In genomic region chr13:32611551-32612295, GRCm38 (mm10) we compare ENCODE assay signal across 9 mouse cellular contexts.
DNase-seq lines count a peak whose midpoint lies in the region; ATAC-seq and TF ChIP-seq lines count a peak whose summit lies in the region.
"Had no signal": no experiment of that assay in that cellular context is flagged by ENCODE, and none has a peak within 500 bp of the region (broad histone marks: within the 10 kb centered on the region; RNA-seq: fewer than 3 reads in every experiment).

No protein-coding gene starts in this region.

- ATAC-seq in kidney, postnatal 0 days (replicated peaks; ENCODE audit: low FRiP score, low read depth) = peak; percentile 88
- peak; percentile 92 for ATAC-seq in CD4-positive, CD25-positive, alpha-beta regulatory T cell, adult 4 months

- TF ChIP-seq CTCF in kidney, postnatal 0 days (IDR thresholded peaks at IDR 0.05; ENCODE audit: low read depth) = peak; percentile 26; the same call in 1 of the 2 replicates

- no peak for TF ChIP-seq POLR2A in myocyte (IDR thresholded peaks at IDR 0.05; ENCODE audit: insufficient read length, low read depth)

- H3K79me2 ChIP-seq in myocyte (ENCODE audit: control insufficient read depth, insufficient read depth) = no peaks in the 10 kb centered on the region

- H3K36me3 ChIP-seq in kidney, postnatal 0 days (ENCODE audit: insufficient read depth, low read length) = no peaks in the 10 kb centered on the region
- no peaks in the 10 kb centered on the region for H3K36me3 ChIP-seq in embryonic facial prominence, embryonic 10.5 days (replicated peaks)
- H3K36me3 ChIP-seq in myocyte (ENCODE audit: control insufficient read depth, insufficient read depth) = no peaks in the 10 kb centered on the region

- no peak overlapping the region for H3ac ChIP-seq in myocyte (ENCODE audit: control insufficient read depth, insufficient read length)

- 0 out of 2 replicates have a peak, but pooled peaks cover 5% of the 10 kb centered on the region for H3K4me1 ChIP-seq in kidney, postnatal 0 days (replicated peaks; ENCODE audit: insufficient read depth, low read length)
- H3K4me1 ChIP-seq in embryonic facial prominence, embryonic 10.5 days = peaks cover 66% of the 10 kb centered on the region

- no peaks in the 10 kb centered on the region for H3K27me3 ChIP-seq in kidney, postnatal 0 days (ENCODE audit: insufficient read depth, low read length)
- H3K27me3 ChIP-seq in embryonic facial prominence, embryonic 10.5 days (replicated peaks; ENCODE audit: low read depth, poor library complexity, severe bottlenecking) = peaks cover 9% of the 10 kb centered on the region; the same call in 1 of the 2 replicates
- H3K27me3 ChIP-seq in myocyte (ENCODE audit: control insufficient read depth, insufficient read depth, insufficient read length) = no peaks in the 10 kb centered on the region

- H3K9me3 ChIP-seq in kidney, postnatal 0 days (replicated peaks; ENCODE audit: low read length) = no peaks in the 10 kb centered on the region
- H3K9me3 ChIP-seq in embryonic facial prominence, embryonic 10.5 days = no peaks in the 10 kb centered on the region

- WGBS in kidney, postnatal 0 days = 18% methylated on average over 13 of the region's 13 CpGs
- WGBS in embryonic facial prominence, embryonic 10.5 days = 36% methylated on average over 13 of the region's 13 CpGs

- H3K4me3 ChIP-seq in kidney, postnatal 0 days (replicated peaks; ENCODE audit: low read depth, low read length) = no peak overlapping the region
- peak overlapping the region; percentile 16; the same call in 1 of the 2 replicates for H3K4me3 ChIP-seq in embryonic facial prominence, embryonic 10.5 days
- H3K4me3 ChIP-seq in myocyte = no peak overlapping the region
- H3K4me3 ChIP-seq: layer of hippocampus, adult 2 months had no signal

- H3K4me2 ChIP-seq in kidney, postnatal 0 days (ENCODE audit: low read length) = peak overlapping the region; percentile 21; the same call in 1 of the 2 replicates
- peak overlapping the region; percentile 72 for H3K4me2 ChIP-seq in myocyte (ENCODE audit: low read depth)

- H3K9ac ChIP-seq in kidney, postnatal 0 days (ENCODE audit: low read depth, low read length) = no peak overlapping the region

- no peak overlapping the region for H3K27ac ChIP-seq in kidney, postnatal 0 days
- H3K27ac ChIP-seq in embryonic facial prominence, embryonic 10.5 days (replicated peaks) = 0 out of 2 replicates have a peak overlapping the region, but pooled peaks have one; percentile 7
- H3K27ac ChIP-seq: layer of hippocampus, adult 2 months had no signal

- peak; percentile 85 for DNase-seq in kidney, postnatal 0 days (ENCODE audit: low spot score)
- DNase-seq in kidney, adult 8-10 months = no peak
- DNase-seq in embryonic facial prominence, embryonic 10.5 days (ENCODE audit: low spot score) = peak; percentile 82
- no peak for DNase-seq in testis, postnatal 14 days (ENCODE audit: low spot score)
- no peak for DNase-seq in layer of hippocampus, postnatal 25 days (ENCODE audit: extremely low spot score in 1 of 2, low spot score in 1 of 2)
- DNase-seq in gastrocnemius, postnatal 25 days = no peak

TF ChIP-seq in myocyte, 11 proteins besides CTCF, POLR2A, EP300 and RAD21:
- peak; percentile 73 for TF ChIP-seq USF1 (IDR thresholded peaks at IDR 0.05; ENCODE audit: low read depth)
- TF ChIP-seq REST (IDR thresholded peaks at IDR 0.05; ENCODE audit: insufficient read depth, insufficient read length) = no peak
- TF ChIP-seq MYOD1 (IDR thresholded peaks at IDR 0.05; ENCODE audit: control insufficient read depth in 1 of 3, insufficient read length in 2 of 3, low read depth in 2 of 3) = peak in 1 of 3 experiments; percentile 23
- TF ChIP-seq MAX (IDR thresholded peaks at IDR 0.05; ENCODE audit: low read depth) = no peak
- no peak for TF ChIP-seq SRF (IDR thresholded peaks at IDR 0.05; ENCODE audit: control insufficient read depth, insufficient read length, low read depth)
- TF ChIP-seq TCF3 (IDR thresholded peaks at IDR 0.05; ENCODE audit: insufficient read length, low read depth) = no peak
- no peak for TF ChIP-seq TCF12 (IDR thresholded peaks at IDR 0.05; ENCODE audit: insufficient read depth, poor library complexity, severe bottlenecking)
- no peak for TF ChIP-seq MYOG (IDR thresholded peaks at IDR 0.05; ENCODE audit: control insufficient read depth in 1 of 3, insufficient read depth in 1 of 3, insufficient read length in 2 of 3, low read depth in 2 of 3)
- no peak for TF ChIP-seq POLR2AphosphoS2 (IDR thresholded peaks at IDR 0.05; ENCODE audit: insufficient read length, low read depth)
- no peak for TF ChIP-seq E2F4 (IDR thresholded peaks at IDR 0.05; ENCODE audit: insufficient read depth)
- TF ChIP-seq CEBPB (IDR thresholded peaks at IDR 0.05; ENCODE audit: insufficient read depth, poor library complexity, severe bottlenecking) = no peak

Comparison
In these comparisons a context has a peak if more than half of its experiments do, and no peak if none do; other contexts are left out.
1. DNase-seq: peak in kidney, postnatal 0 days (single experiment) and embryonic facial prominence, embryonic 10.5 days (single experiment); none in kidney, adult 8-10 months (0 of 2), testis, postnatal 14 days (single experiment), layer of hippocampus, postnatal 25 days (0 of 2) and gastrocnemius, postnatal 25 days (single experiment).